Mouse (Mus musculus) heart, embryonic 15.5 days (tissue): ENCODE measurements around the gene Tmprss2. TPM values are rescaled to one million over a fixed set of nuclear protein-coding genes. Genes with fewer than 3 reads are reported as not detected.

Source experiments
- ATAC-seq: fragments of 200-750 bp; cut with Nextera tagmentation; replicated peaks from 2 replicates; pipeline ENCODE4 v1.8.0; 2017; ENCODE audit warnings: low read depth, moderate TSS enrichment; ENCODE audit not compliant: insufficient number of reproducible peaks, insufficient read depth, low FRiP score
- H3K27ac ChIP-seq: fragments of 300-500 bp; sonication (generic); 2 replicates; pipeline ENCODE4 v1.5.1; 2015; ENCODE audit warnings: mild to moderate bottlenecking, inconsistent platforms
- H3K27me3 ChIP-seq: fragments of 300-500 bp; sonication (generic); 2 replicates; pipeline ENCODE4 v1.6.1; 2015; ENCODE audit warnings: inconsistent platforms
- H3K36me3 ChIP-seq: fragments of 300-500 bp; sonication (generic); 2 replicates; pipeline ENCODE4 v1.6.1; 2015; ENCODE audit warnings: mild to moderate bottlenecking, inconsistent platforms
- H3K4me1 ChIP-seq: fragments of 300-500 bp; sonication (generic); replicated peaks from 2 replicates; pipeline ENCODE4 v1.6.1; 2015; ENCODE audit warnings: inconsistent platforms
- H3K4me2 ChIP-seq: fragments of 300-500 bp; sonication (generic); 2 replicates; pipeline ENCODE4 v1.6.1; 2015; ENCODE audit warnings: inconsistent platforms, mild to moderate bottlenecking, moderate library complexity
- H3K4me3 ChIP-seq: fragments of 300-500 bp; sonication (generic); 2 replicates; pipeline ENCODE4 v1.5.1; 2015; ENCODE audit warnings: mild to moderate bottlenecking, inconsistent platforms
- H3K9ac ChIP-seq: fragments of 300-500 bp; sonication (generic); 2 replicates; pipeline ENCODE4 v1.6.1; 2015; ENCODE audit warnings: mild to moderate bottlenecking, inconsistent platforms
- H3K9me3 ChIP-seq: fragments of 300-500 bp; sonication (generic); replicated peaks from 2 replicates; pipeline ENCODE4 v1.6.1; 2016; ENCODE audit warnings: inconsistent platforms
- WGBS: fragments of 180-500 bp; shearing (Covaris S2); methylation state at CpG from one replicate; pipeline ENCODE4 v1.1.7; 2015; ENCODE audit warnings: mixed read lengths; 5-methylcytosine and 5-hydroxymethylcytosine counted together
- polyA plus RNA-seq: library from polyadenylated mRNA; unstranded; fragments of >200 nt; fragmentation: Nextera tagmentation; extraction: Ambion mirVana; gene quantifications from 2 replicates; pipeline ENCODE4 v1.2.1, GENCODE M21; 2015

Gene Tmprss2
- polyA plus RNA-seq, 1 experiment from 2014 or later = 0.29 TPM

GRCm38 (mm10) chr16:97612009-97612408, 1.0 kb upstream of the Tmprss2 start:
- Histone ChIP-seq H3K4me1 (peaks cover 13% of the 10 kb centered on the region), H3K27ac (no peak overlapping the region), H3K4me2 (no peak overlapping the region), H3K36me3 (no peaks in the 10 kb centered on the region), H3K9me3 (no peaks in the 10 kb centered on the region), H3K4me3 (no peak overlapping the region), H3K27me3 (peaks cover 46% of the 10 kb centered on the region), H3K9ac (no peak overlapping the region)
- ATAC-seq = no peak
- WGBS = 37% methylated on average over 4 of the region's 4 CpGs

- no peak for ATAC-seq
- H3K9ac ChIP-seq = peak overlapping the region; percentile 30; the same call in 1 of the 2 replicates
Measured at GRCm38 (mm10) chr16:97610246-97610645, 749 bp downstream of the Tmprss2 start.

GRCm38 (mm10) chr16:97609676-97610075, 1.3 kb downstream of the Tmprss2 start:
- no peak overlapping the region for H3K9ac ChIP-seq

More at GRCm38 (mm10) chr16:97610246-97610645, 749 bp downstream of the Tmprss2 start:
- H3K4me2 ChIP-seq = peak overlapping the region; percentile 88
- H3K9me3 ChIP-seq = no peaks in the 10 kb centered on the region
- H3K4me1 ChIP-seq = peaks cover 13% of the 10 kb centered on the region
- no peaks in the 10 kb centered on the region for H3K36me3 ChIP-seq
- 4% methylated on average over 20 of the region's 20 CpGs for WGBS
- H3K27ac ChIP-seq = no peak overlapping the region
- H3K27me3 ChIP-seq = peaks cover 53% of the 10 kb centered on the region
- H3K4me3 ChIP-seq = peak overlapping the region; percentile 51

GRCm38 (mm10) chr16:97607956-97608355, 3.0 kb downstream of the Tmprss2 start:
- Histone ChIP-seq H3K9me3 (no peaks in the 10 kb centered on the region), H3K4me3 (no peak overlapping the region), H3K27ac (no peak overlapping the region), H3K9ac (no peak overlapping the region), H3K4me1 (peaks cover 13% of the 10 kb centered on the region), H3K27me3 (peaks cover 53% of the 10 kb centered on the region), H3K4me2 (no peak overlapping the region), H3K36me3 (no peaks in the 10 kb centered on the region)
- no peak for ATAC-seq
- WGBS = 92% methylated on average over 1 of the region's 1 CpGs

More at GRCm38 (mm10) chr16:97609676-97610075, 1.3 kb downstream of the Tmprss2 start:
- Histone ChIP-seq H3K27me3 (peaks cover 53% of the 10 kb centered on the region), H3K9me3 (no peaks in the 10 kb centered on the region), H3K36me3 (no peaks in the 10 kb centered on the region), H3K4me1 (peaks cover 13% of the 10 kb centered on the region), H3K4me3 (peak overlapping the region; percentile 51; the same call in 1 of the 2 replicates), H3K4me2 (no peak overlapping the region), H3K27ac (no peak overlapping the region)
- 76% methylated on average over 2 of the region's 2 CpGs for WGBS
- ATAC-seq = no peak

- Histone ChIP-seq H3K9me3 (no peaks in the 10 kb centered on the region), H3K4me2 (no peak overlapping the region), H3K9ac (no peak overlapping the region), H3K4me3 (no peak overlapping the region), H3K27ac (no peak overlapping the region), H3K27me3 (peaks cover 45% of the 10 kb centered on the region), H3K36me3 (no peaks in the 10 kb centered on the region), H3K4me1 (peaks cover 13% of the 10 kb centered on the region)
- ATAC-seq = no peak
- WGBS = 66% methylated on average over 2 of the region's 2 CpGs
Measured at GRCm38 (mm10) chr16:97606829-97607228, 4.2 kb downstream of the Tmprss2 start.

- 85% methylated on average over 9 of the region's 9 CpGs for WGBS
- H3K27ac ChIP-seq = no peak overlapping the region
- no peak overlapping the region for H3K4me3 ChIP-seq
- H3K4me2 ChIP-seq = no peak overlapping the region
- H3K36me3 ChIP-seq = no peaks in the 10 kb centered on the region
- H3K9me3 ChIP-seq = no peaks in the 10 kb centered on the region
- ATAC-seq = no peak
- peaks cover 39% of the 10 kb centered on the region for H3K27me3 ChIP-seq
- H3K9ac ChIP-seq = no peak overlapping the region
- H3K4me1 ChIP-seq = peaks cover 11% of the 10 kb centered on the region
Measured at GRCm38 (mm10) chr16:97605957-97606721, 4.9 kb downstream of the Tmprss2 start.

GRCm38 (mm10) chr16:97602256-97602655, 8.7 kb downstream of the Tmprss2 start:
- Histone ChIP-seq H3K36me3 (no peaks in the 10 kb centered on the region), H3K9ac (no peak overlapping the region), H3K27me3 (0 out of 2 replicates have a peak, but pooled peaks cover 7% of the 10 kb centered on the region), H3K9me3 (no peaks in the 10 kb centered on the region), H3K4me1 (no peaks in the 10 kb centered on the region), H3K27ac (no peak overlapping the region), H3K4me2 (no peak overlapping the region), H3K4me3 (no peak overlapping the region)
- WGBS = 33% methylated on average over 1 of the region's 1 CpGs
- ATAC-seq = no peak

- 69% methylated on average over 2 of the region's 2 CpGs for WGBS
- ATAC-seq = no peak
- Histone ChIP-seq H3K4me2 (no peak overlapping the region), H3K9me3 (no peaks in the 10 kb centered on the region), H3K4me3 (no peak overlapping the region), H3K36me3 (no peaks in the 10 kb centered on the region), H3K27me3 (no peaks in the 10 kb centered on the region), H3K9ac (no peak overlapping the region), H3K4me1 (no peaks in the 10 kb centered on the region), H3K27ac (no peak overlapping the region)
Measured at GRCm38 (mm10) chr16:97600591-97600990, 10.4 kb downstream of the Tmprss2 start.

- H3K4me2 ChIP-seq = no peak overlapping the region
- no peak overlapping the region for H3K9ac ChIP-seq
- H3K27ac ChIP-seq = no peak overlapping the region
- WGBS = 86% methylated on average over 2 of the region's 2 CpGs
- no peak overlapping the region for H3K4me3 ChIP-seq
- H3K4me1 ChIP-seq = no peaks in the 10 kb centered on the region
- ATAC-seq = no peak
- H3K9me3 ChIP-seq = no peaks in the 10 kb centered on the region
- H3K36me3 ChIP-seq = no peaks in the 10 kb centered on the region
- H3K27me3 ChIP-seq = no peaks in the 10 kb centered on the region
Measured at GRCm38 (mm10) chr16:97598046-97598445, 12.9 kb downstream of the Tmprss2 start.

- Histone ChIP-seq H3K4me3 (no peak overlapping the region), H3K27ac (no peak overlapping the region), H3K36me3 (no peaks in the 10 kb centered on the region), H3K9me3 (no peaks in the 10 kb centered on the region), H3K27me3 (no peaks in the 10 kb centered on the region), H3K9ac (no peak overlapping the region), H3K4me2 (no peak overlapping the region), H3K4me1 (no peaks in the 10 kb centered on the region)
- no peak for ATAC-seq
- WGBS = 55% methylated on average over 4 of the region's 4 CpGs
Measured at GRCm38 (mm10) chr16:97593816-97594509, 17.0 kb downstream of the Tmprss2 start.

- Histone ChIP-seq H3K4me3 (no peak overlapping the region), H3K9ac (no peak overlapping the region), H3K4me1 (no peaks in the 10 kb centered on the region), H3K9me3 (no peaks in the 10 kb centered on the region), H3K36me3 (no peaks in the 10 kb centered on the region), H3K27ac (no peak overlapping the region), H3K4me2 (no peak overlapping the region), H3K27me3 (no peaks in the 10 kb centered on the region)
- no peak for ATAC-seq
- 16% methylated on average over 1 of the region's 1 CpGs for WGBS
Measured at GRCm38 (mm10) chr16:97593057-97593456, 17.9 kb downstream of the Tmprss2 start.
